Mouse (Mus musculus): ENCODE measurements around the gene Auts2.

DNA sequence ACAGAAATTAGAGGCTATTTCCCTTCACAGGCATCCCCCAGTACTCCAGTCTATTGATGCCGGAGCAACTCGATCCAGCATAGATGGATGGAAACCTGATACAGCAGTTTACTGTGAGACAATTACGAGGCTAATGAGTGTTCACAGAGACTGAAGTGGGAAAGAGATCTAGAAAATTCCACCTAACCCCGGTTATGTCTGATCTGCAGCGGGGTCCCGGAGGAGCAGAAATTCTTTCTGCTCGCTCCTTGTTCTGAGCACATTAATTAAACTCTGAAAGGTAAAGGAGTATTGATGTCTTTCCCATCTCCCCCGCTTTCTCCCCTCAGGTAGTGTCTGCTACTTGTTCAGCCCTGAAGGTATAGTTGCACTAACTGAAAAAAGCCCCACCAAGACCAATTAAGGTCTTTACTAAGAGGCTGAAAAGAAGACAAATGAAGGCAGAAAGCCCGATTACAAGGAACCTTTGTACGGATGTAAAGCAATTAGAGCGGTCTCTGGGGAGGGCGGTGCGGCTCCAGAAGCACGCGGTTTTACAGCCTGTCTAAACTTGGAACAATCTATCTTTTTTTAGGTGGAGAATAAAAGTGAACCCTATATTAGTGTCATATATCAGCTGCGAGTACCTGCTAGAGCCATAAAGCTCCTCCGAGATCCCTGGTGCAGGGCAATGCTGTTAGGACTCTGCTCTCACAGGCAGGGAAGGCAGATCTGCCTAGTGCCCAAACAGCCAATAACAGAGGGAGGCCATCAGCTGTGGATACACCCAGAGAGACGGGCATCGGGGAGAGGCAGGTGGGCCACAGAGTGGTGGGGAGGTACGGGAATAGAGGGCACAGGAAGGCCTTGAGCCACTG lies 691.3 kb downstream of the Auts2 start:
- TF ChIP-seq POLR2A (IDR thresholded peaks at IDR 0.05; ENCODE audit: low read depth, low read length): no peak
- TF ChIP-seq CTCF (IDR thresholded peaks at IDR 0.05; ENCODE audit: extremely low read depth, insufficient read length, insufficient replicate concordance, low read depth, low read length): no peak

Data from small intestine, adult 2 months (tissue).